Mouse (Mus musculus) kidney, postnatal 0 days (tissue): ENCODE measurements around the gene Plekhg5. TPM values are rescaled to one million over a fixed set of nuclear protein-coding genes. Genes with fewer than 3 reads are reported as not detected.

Source experiments
- ATAC-seq: fragments of 200-750 bp; cut with Nextera tagmentation; replicated peaks from 2 replicates; pipeline ENCODE4 v1.8.0; 2017; ENCODE audit warnings: low read depth, moderate number of reproducible peaks, moderate TSS enrichment, moderate library complexity; ENCODE audit not compliant: low FRiP score
- DNase-seq: peaks from one replicate; pipeline ENCODE4 v3.0.0-alpha.2; 2016; ENCODE audit warnings: low spot score
- H3K27ac ChIP-seq: fragments of 300-500 bp; sonication (generic); 2 replicates; pipeline ENCODE4 v1.5.1; 2014; ENCODE audit warnings: mild to moderate bottlenecking
- H3K27me3 ChIP-seq: fragments of 300-500 bp; sonication (generic); 2 replicates; pipeline ENCODE4 v1.6.1; 2014; ENCODE audit warnings: low read length, mixed read lengths; ENCODE audit not compliant: insufficient read depth
- H3K36me3 ChIP-seq: fragments of 300-500 bp; sonication (generic); 2 replicates; pipeline ENCODE4 v1.6.1; 2014; ENCODE audit warnings: low read length, mixed read lengths; ENCODE audit not compliant: insufficient read depth
- H3K4me1 ChIP-seq: fragments of 300-500 bp; sonication (generic); replicated peaks from 2 replicates; pipeline ENCODE4 v1.6.1; 2014; ENCODE audit warnings: antibody characterized with exemption, low read length, mixed read lengths; ENCODE audit not compliant: insufficient read depth
- H3K4me2 ChIP-seq: fragments of 300-500 bp; sonication (generic); 2 replicates; pipeline ENCODE4 v1.6.1; 2014; ENCODE audit warnings: mild to moderate bottlenecking, low read length, moderate library complexity, mixed read lengths
- H3K4me3 ChIP-seq: fragments of 300-500 bp; sonication (generic); replicated peaks from 2 replicates; pipeline ENCODE4 v1.5.1; 2014; ENCODE audit warnings: low read depth, low read length
- H3K9ac ChIP-seq: fragments of 300-500 bp; sonication (generic); 2 replicates; pipeline ENCODE4 v1.6.1; 2014; ENCODE audit warnings: low read depth, low read length
- H3K9me3 ChIP-seq: fragments of 300-500 bp; sonication (generic); replicated peaks from 2 replicates; pipeline ENCODE4 v1.6.1; 2016; ENCODE audit warnings: low read length, inconsistent platforms, mixed read lengths
- CTCF ChIP-seq: IDR thresholded peaks from 2 replicates; pipeline ENCODE4 v1.5.1; 2016; ENCODE audit warnings: antibody characterized with exemption, low read depth, mild to moderate bottlenecking, moderate library complexity
- WGBS: fragments of 180-500 bp; shearing (Covaris S2); extraction: QIAGEN DNeasy Blood & Tissue Kit; methylation state at CpG from one replicate; pipeline ENCODE4 v1.1.7; 2014; 5-methylcytosine and 5-hydroxymethylcytosine counted together
- polyA plus RNA-seq: library from polyadenylated mRNA; unstranded; fragments of >200 nt; fragmentation: Nextera tagmentation; extraction: Ambion mirVana; gene quantifications from 2 replicates; pipeline ENCODE4 v1.2.1, GENCODE M21; 2015

Gene Plekhg5
- polyA plus RNA-seq, 1 experiment from 2014 or later = 18.3 TPM

GRCm38 (mm10) chr4:152160748-152161147 lies 88.5 kb downstream of the Plekhg5 start:
- DNase-seq = no peak
- WGBS = 30% methylated on average over 4 of the region's 4 CpGs
- Histone ChIP-seq H3K36me3 (no peaks in the 10 kb centered on the region), H3K4me1 (peaks cover 11% of the 10 kb centered on the region), H3K4me2 (no peak overlapping the region), H3K27ac (no peak overlapping the region), H3K27me3 (peaks cover 43% of the 10 kb centered on the region), H3K4me3 (no peak overlapping the region), H3K9me3 (no peaks in the 10 kb centered on the region), H3K9ac (no peak overlapping the region)
- TF ChIP-seq CTCF = no peak
- ATAC-seq = peak; percentile 68

- WGBS = 59% methylated on average over 6 of the region's 6 CpGs
- no peaks in the 10 kb centered on the region for H3K9me3 ChIP-seq
- H3K4me3 ChIP-seq = no peak overlapping the region
- H3K4me2 ChIP-seq = no peak overlapping the region
- H3K36me3 ChIP-seq = no peaks in the 10 kb centered on the region
- no peak for TF ChIP-seq CTCF
- ATAC-seq (peak; percentile 67), DNase-seq (no peak)
- no peak overlapping the region for H3K9ac ChIP-seq
- H3K27ac ChIP-seq = no peak overlapping the region
- peaks cover 11% of the 10 kb centered on the region for H3K4me1 ChIP-seq
- H3K27me3 ChIP-seq = peaks cover 43% of the 10 kb centered on the region
Measured at GRCm38 (mm10) chr4:152161601-152162000, 89.3 kb downstream of the Plekhg5 start.

- no peak for ATAC-seq
- H3K4me1 ChIP-seq = peaks cover 11% of the 10 kb centered on the region
- H3K4me2 ChIP-seq = no peak overlapping the region
- H3K27ac ChIP-seq = no peak overlapping the region
- no peak overlapping the region for H3K9ac ChIP-seq
- H3K27me3 ChIP-seq = peaks cover 37% of the 10 kb centered on the region
- 76% methylated on average over 2 of the region's 2 CpGs for WGBS
- no peak for TF ChIP-seq CTCF
- no peaks in the 10 kb centered on the region for H3K36me3 ChIP-seq
- H3K4me3 ChIP-seq = no peak overlapping the region
- no peaks in the 10 kb centered on the region for H3K9me3 ChIP-seq
- no peak for DNase-seq
Measured at GRCm38 (mm10) chr4:152162748-152163147, 90.5 kb downstream of the Plekhg5 start.

Other genes with a start within 250 kb of the Plekhg5 start
- 115 and 124 TPM in 2 replicates for gene Camta1, start 210.6 kb upstream of the Plekhg5 start, polyA plus RNA-seq
- gene Dnajc11, start 138.8 kb upstream of the Plekhg5 start, polyA plus RNA-seq = 48.4 and 56.1 TPM in 2 replicates
- 34.5 and 35.1 TPM in 2 replicates for gene Thap3, start 83.5 kb upstream of the Plekhg5 start, polyA plus RNA-seq
- gene Phf13, start 76.2 kb upstream of the Plekhg5 start, polyA plus RNA-seq = 23.6 and 23.7 TPM in 2 replicates
- 10.7 and 11.2 TPM in 2 replicates for gene Klhl21, start 63.7 kb upstream of the Plekhg5 start, polyA plus RNA-seq
- 14.4 and 16.3 TPM in 2 replicates for gene Zbtb48, start 44.8 kb upstream of the Plekhg5 start, polyA plus RNA-seq
- 0.39 and 0.45 TPM in 2 replicates for gene Tas1r1, start 33.9 kb upstream of the Plekhg5 start, polyA plus RNA-seq
- 20.0 and 20.5 TPM in 2 replicates for gene Nol9, start 33.2 kb upstream of the Plekhg5 start, polyA plus RNA-seq
- 0.68 and 0.83 TPM in 2 replicates for gene Tnfrsf25, start 43.4 kb downstream of the Plekhg5 start, polyA plus RNA-seq
- 32.9 and 35.0 TPM in 2 replicates for gene Espn, start 79.9 kb downstream of the Plekhg5 start, polyA plus RNA-seq
- gene Hes2, start 86.4 kb downstream of the Plekhg5 start, polyA plus RNA-seq = 0.41 and 0.78 TPM in 2 replicates
- 56.4 and 63.5 TPM in 2 replicates for gene Acot7, start 105.6 kb downstream of the Plekhg5 start, polyA plus RNA-seq
- gene Gpr153, start 201.7 kb downstream of the Plekhg5 start, polyA plus RNA-seq = 4.6 and 5.2 TPM in 2 replicates
- not detected in 2 replicates for gene Hes3, start 219.2 kb downstream of the Plekhg5 start, polyA plus RNA-seq
- 20.0 and 23.6 TPM in 2 replicates for gene Icmt, start 224.7 kb downstream of the Plekhg5 start, polyA plus RNA-seq
- 0.45 and 1.1 TPM in 2 replicates for gene Rnf207, start 246.5 kb downstream of the Plekhg5 start, polyA plus RNA-seq